Mouse (Mus musculus): Measurements from ENCODE around the gene Map1lc3b. TPM values are rescaled to one million over a fixed set of nuclear protein-coding genes. Genes with fewer than 3 reads are reported as not detected.

Map1lc3b gene
- polyA plus RNA-seq (2014; fragmentation: Nextera tagmentation; extraction: Ambion mirVana) = 389 and 391 TPM in 2 replicates

- Histone ChIP-seq H3K27ac (peak within 1 kb of the TSS; percentile 82), H3K27me3 (ENCODE audit: control insufficient read depth, insufficient read depth, low read length) (no peaks in the 10 kb centered on the region), H3K36me3 (replicated peaks; ENCODE audit: control insufficient read depth, insufficient read depth) (peaks cover 19% of the 10 kb centered on the region), H3K9me3 (ENCODE audit: control insufficient read depth, low read length) (no peaks in the 10 kb centered on the region), H3K4me3 (replicated peaks; ENCODE audit: low read length) (peak within 1 kb of the TSS; percentile 92), H3K9ac (peak within 1 kb of the TSS; percentile 91), H3K4me1 (replicated peaks; ENCODE audit: control insufficient read depth, insufficient read depth, low read length) (peaks cover 22% of the 10 kb centered on the region), H3K4me2 (replicated peaks) (peak within 1 kb of the TSS; percentile 89)
- peak; percentile 99 for DNase-seq (ENCODE audit: low spot score)
- under 1% methylated on average over 94 of the region's 94 CpGs for WGBS
- peak; percentile 89 for ATAC-seq (ENCODE audit: low FRiP score)
Observed at GRCm38 (mm10) chr8:121590203-121591177, at the start of gene Map1lc3b. TSS of gene Map1lc3b (plus strand) at chr8:121590361.

- WGBS = 84% methylated on average over 19 of the region's 19 CpGs
- Histone ChIP-seq H3K4me1 (replicated peaks; ENCODE audit: control insufficient read depth, insufficient read depth, low read length) (no peaks in the 10 kb centered on the region), H3K9me3 (ENCODE audit: control insufficient read depth, low read length) (no peaks in the 10 kb centered on the region), H3K9ac (no peak overlapping the region), H3K27ac (no peak overlapping the region), H3K27me3 (ENCODE audit: control insufficient read depth, insufficient read depth, low read length) (no peaks in the 10 kb centered on the region), H3K36me3 (replicated peaks; ENCODE audit: control insufficient read depth, insufficient read depth) (no peaks in the 10 kb centered on the region), H3K4me2 (replicated peaks) (no peak overlapping the region), H3K4me3 (replicated peaks; ENCODE audit: low read length) (no peak overlapping the region)
- ATAC-seq (ENCODE audit: low FRiP score) = no peak
- DNase-seq (ENCODE audit: low spot score) = no peak
Observed at GRCm38 (mm10) chr8:121541862-121542261, 48.3 kb upstream of the Map1lc3b start.

DNA sequence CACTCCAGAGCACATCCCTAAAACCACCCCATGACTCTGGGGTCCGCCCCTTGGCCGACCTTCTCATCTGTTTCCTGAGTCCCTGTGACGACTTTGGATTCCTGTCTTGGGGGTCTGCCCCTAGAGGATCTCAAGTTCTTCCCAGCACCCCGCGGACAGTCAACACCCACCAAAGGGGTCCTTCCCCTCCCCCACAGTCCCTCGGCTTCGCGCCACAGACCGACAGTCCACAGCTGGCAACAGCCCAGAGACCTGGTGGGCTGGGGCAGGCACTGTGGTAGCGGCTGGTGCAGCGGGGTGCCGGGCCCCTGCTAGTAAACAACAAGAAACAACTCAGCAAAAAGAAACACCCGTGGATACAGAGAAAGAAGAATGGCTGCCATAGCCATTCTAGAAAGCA lies 47.3 kb upstream of the Map1lc3b start:
- Histone ChIP-seq H3K9me3 (ENCODE audit: control insufficient read depth, low read length) (no peaks in the 10 kb centered on the region), H3K4me2 (replicated peaks) (no peak overlapping the region), H3K27ac (no peak overlapping the region), H3K36me3 (replicated peaks; ENCODE audit: control insufficient read depth, insufficient read depth) (no peaks in the 10 kb centered on the region), H3K4me1 (replicated peaks; ENCODE audit: control insufficient read depth, insufficient read depth, low read length) (no peaks in the 10 kb centered on the region), H3K4me3 (replicated peaks; ENCODE audit: low read length) (no peak overlapping the region), H3K9ac (no peak overlapping the region), H3K27me3 (ENCODE audit: control insufficient read depth, insufficient read depth, low read length) (no peaks in the 10 kb centered on the region)
- ATAC-seq (ENCODE audit: low FRiP score) (no peak), DNase-seq (ENCODE audit: low spot score) (no peak)
- WGBS = 55% methylated on average over 13 of the region's 13 CpGs

GRCm38 (mm10) chr8:121544276-121544785 lies 45.8 kb upstream of the Map1lc3b start, which contains the start of gene 1700018B08Rik:
TSS of gene 1700018B08Rik (minus strand) at chr8:121544320.
- H3K9ac ChIP-seq = no peak within 1 kb of the TSS
- 90% methylated on average over 12 of the region's 12 CpGs for WGBS

DNA sequence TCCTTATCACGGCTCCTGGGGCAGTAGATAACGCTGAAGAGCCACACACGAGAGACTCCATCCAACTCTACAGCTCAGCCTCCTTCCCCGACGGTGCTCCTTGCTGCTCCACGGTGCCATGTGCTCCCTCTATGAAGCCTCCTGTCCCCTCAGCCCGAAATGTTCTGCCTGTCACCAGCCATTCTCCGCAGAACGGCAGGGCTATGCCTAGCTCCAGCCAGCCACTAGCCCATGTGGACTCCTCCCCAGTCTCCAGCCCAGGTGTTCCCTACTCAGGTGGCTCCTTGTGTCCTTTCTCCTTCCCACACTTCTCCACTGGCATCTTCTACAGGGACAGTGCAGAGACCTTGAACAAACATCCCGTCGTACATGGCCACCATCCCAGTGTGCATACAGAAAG lies 45.2 kb upstream of the Map1lc3b start:
- no peak overlapping the region for H3K4me3 ChIP-seq (replicated peaks; ENCODE audit: low read length)
- WGBS = 81% methylated on average over 11 of the region's 11 CpGs
- H3K9ac ChIP-seq = no peak overlapping the region
- no peak overlapping the region for H3K27ac ChIP-seq
- no peaks in the 10 kb centered on the region for H3K27me3 ChIP-seq (ENCODE audit: control insufficient read depth, insufficient read depth, low read length)
- H3K4me2 ChIP-seq (replicated peaks) = no peak overlapping the region
- peaks cover 9% of the 10 kb centered on the region for H3K36me3 ChIP-seq (replicated peaks; ENCODE audit: control insufficient read depth, insufficient read depth)
- H3K4me1 ChIP-seq (replicated peaks; ENCODE audit: control insufficient read depth, insufficient read depth, low read length) = no peaks in the 10 kb centered on the region
- no peaks in the 10 kb centered on the region for H3K9me3 ChIP-seq (ENCODE audit: control insufficient read depth, low read length)
- DNase-seq (ENCODE audit: low spot score) (no peak), ATAC-seq (ENCODE audit: low FRiP score) (no peak)

More at GRCm38 (mm10) chr8:121544276-121544785, 45.8 kb upstream of the Map1lc3b start, which contains the start of gene 1700018B08Rik:
- Histone ChIP-seq H3K27me3 (ENCODE audit: control insufficient read depth, insufficient read depth, low read length) (no peaks in the 10 kb centered on the region), H3K36me3 (replicated peaks; ENCODE audit: control insufficient read depth, insufficient read depth) (peaks cover 3% of the 10 kb centered on the region), H3K4me2 (replicated peaks) (no peak within 1 kb of the TSS), H3K27ac (no peak within 1 kb of the TSS), H3K9me3 (ENCODE audit: control insufficient read depth, low read length) (no peaks in the 10 kb centered on the region), H3K4me3 (replicated peaks; ENCODE audit: low read length) (no peak within 1 kb of the TSS), H3K4me1 (replicated peaks; ENCODE audit: control insufficient read depth, insufficient read depth, low read length) (no peaks in the 10 kb centered on the region)
- ATAC-seq (ENCODE audit: low FRiP score) (no peak), DNase-seq (ENCODE audit: low spot score) (no peak)

DNA sequence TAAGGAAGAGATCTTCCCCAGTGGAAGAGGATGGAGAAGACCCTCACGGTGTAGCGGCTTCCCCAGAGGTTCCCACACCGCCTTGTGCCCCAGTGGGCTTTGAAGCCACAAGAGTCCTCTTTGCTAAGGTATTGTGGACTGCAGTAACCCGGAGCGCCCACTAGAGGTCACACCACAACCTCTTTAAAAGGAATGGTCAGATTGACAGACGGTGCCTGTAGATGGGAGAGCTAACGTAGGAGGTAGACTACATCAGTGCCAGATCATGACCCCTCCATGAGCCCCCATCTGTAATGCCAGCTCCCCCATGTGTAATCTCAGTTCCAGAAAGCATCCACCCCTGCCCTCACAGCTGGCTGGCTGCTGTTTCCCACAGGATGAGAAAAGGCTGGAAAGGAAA lies 43.0 kb upstream of the Map1lc3b start:
- Histone ChIP-seq H3K4me3 (replicated peaks; ENCODE audit: low read length) (no peak overlapping the region), H3K36me3 (replicated peaks; ENCODE audit: control insufficient read depth, insufficient read depth) (peaks cover 30% of the 10 kb centered on the region), H3K4me2 (replicated peaks) (no peak overlapping the region), H3K27ac (no peak overlapping the region), H3K27me3 (ENCODE audit: control insufficient read depth, insufficient read depth, low read length) (no peaks in the 10 kb centered on the region), H3K9ac (no peak overlapping the region), H3K9me3 (ENCODE audit: control insufficient read depth, low read length) (no peaks in the 10 kb centered on the region), H3K4me1 (replicated peaks; ENCODE audit: control insufficient read depth, insufficient read depth, low read length) (no peaks in the 10 kb centered on the region)
- 6% methylated on average over 7 of the region's 7 CpGs for WGBS
- DNase-seq (ENCODE audit: low spot score) (peak; percentile 90), ATAC-seq (ENCODE audit: low FRiP score) (0 out of 2 replicates have a peak, but pooled peaks have one; percentile 22)

DNA sequence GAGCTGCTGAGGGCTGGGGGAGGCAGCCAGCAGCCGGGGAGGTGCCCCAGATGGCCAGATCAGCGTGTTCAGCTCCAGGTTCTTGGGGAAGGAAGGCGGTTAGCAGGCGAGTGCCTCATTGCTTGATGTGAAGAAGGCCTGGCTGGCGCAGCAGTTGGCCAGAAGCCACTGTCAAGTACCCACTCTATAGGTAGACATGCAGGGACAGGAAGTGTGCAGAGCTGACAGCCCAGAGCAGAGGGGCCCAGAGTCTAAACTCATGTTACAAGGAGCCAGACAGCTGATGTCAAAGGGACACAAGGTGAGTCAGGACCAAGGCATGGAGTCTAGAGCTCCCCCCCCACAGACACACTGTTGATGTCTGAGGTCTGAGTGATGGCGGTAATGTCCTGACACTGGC lies 40.1 kb upstream of the Map1lc3b start:
- ATAC-seq (ENCODE audit: low FRiP score) = no peak
- no peak overlapping the region for H3K4me3 ChIP-seq (replicated peaks; ENCODE audit: low read length)
- DNase-seq (ENCODE audit: low spot score) = no peak
- 93% methylated on average over 6 of the region's 6 CpGs for WGBS
- H3K9me3 ChIP-seq (ENCODE audit: control insufficient read depth, low read length) = no peaks in the 10 kb centered on the region
- H3K4me1 ChIP-seq (replicated peaks; ENCODE audit: control insufficient read depth, insufficient read depth, low read length) = no peaks in the 10 kb centered on the region
- H3K9ac ChIP-seq = no peak overlapping the region
- H3K4me2 ChIP-seq (replicated peaks) = no peak overlapping the region
- peaks cover 60% of the 10 kb centered on the region for H3K36me3 ChIP-seq (replicated peaks; ENCODE audit: control insufficient read depth, insufficient read depth)
- no peak overlapping the region for H3K27ac ChIP-seq
- no peaks in the 10 kb centered on the region for H3K27me3 ChIP-seq (ENCODE audit: control insufficient read depth, insufficient read depth, low read length)

DNA sequence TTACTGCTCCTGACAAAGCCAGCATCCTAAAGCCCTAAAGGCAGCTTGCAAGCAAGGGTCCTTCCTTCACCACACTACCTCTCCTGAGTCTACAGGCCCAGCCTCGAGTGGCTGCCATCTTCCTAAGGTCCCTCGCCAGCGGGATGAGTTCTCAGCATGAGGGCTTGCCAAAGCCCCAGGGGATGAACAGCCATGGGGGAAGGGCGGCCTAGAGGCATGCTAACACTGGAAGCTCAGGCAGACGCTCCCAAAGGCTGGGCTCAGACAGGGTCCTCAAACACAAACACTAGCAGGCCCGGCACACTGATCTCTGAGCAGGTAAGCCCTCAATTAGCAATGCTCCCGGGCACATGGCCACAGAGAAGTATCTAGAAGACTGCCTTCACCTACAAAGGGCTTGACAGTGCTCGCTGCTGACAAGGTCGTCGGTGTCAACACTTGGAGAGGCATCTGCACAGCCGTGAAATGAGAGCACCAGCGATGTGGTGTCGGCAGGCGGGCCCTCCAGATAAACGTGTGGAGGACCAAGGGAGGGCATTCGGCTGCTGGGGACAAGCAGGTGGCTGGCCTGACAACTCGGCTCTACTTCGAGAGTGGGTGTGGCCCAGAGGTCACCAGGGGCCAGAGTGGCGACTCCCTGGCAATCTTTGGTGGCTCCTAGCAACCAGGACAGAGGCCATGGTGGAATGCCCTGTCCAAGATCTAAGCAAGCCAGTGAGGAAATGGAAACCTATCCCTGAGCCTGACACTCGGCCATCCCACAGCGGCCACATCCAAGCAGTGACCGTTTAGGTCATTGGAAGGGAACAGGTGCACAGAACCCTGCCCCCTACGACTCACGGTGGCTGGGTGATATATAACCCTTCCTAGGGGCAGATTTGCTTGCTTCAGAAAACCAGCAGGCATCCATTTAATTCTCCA lies 38.8 kb upstream of the Map1lc3b start:
- no peaks in the 10 kb centered on the region for H3K27me3 ChIP-seq (ENCODE audit: control insufficient read depth, insufficient read depth, low read length)
- no peak overlapping the region for H3K27ac ChIP-seq
- no peaks in the 10 kb centered on the region for H3K9me3 ChIP-seq (ENCODE audit: control insufficient read depth, low read length)
- no peak overlapping the region for H3K9ac ChIP-seq
- 61% methylated on average over 24 of the region's 24 CpGs for WGBS
- ATAC-seq (ENCODE audit: low FRiP score) (no peak), DNase-seq (ENCODE audit: low spot score) (no peak)
- no peak overlapping the region for H3K4me2 ChIP-seq (replicated peaks)
- H3K4me1 ChIP-seq (replicated peaks; ENCODE audit: control insufficient read depth, insufficient read depth, low read length) = no peaks in the 10 kb centered on the region
- H3K4me3 ChIP-seq (replicated peaks; ENCODE audit: low read length) = no peak overlapping the region
- H3K36me3 ChIP-seq (replicated peaks; ENCODE audit: control insufficient read depth, insufficient read depth) = peaks cover 64% of the 10 kb centered on the region

GRCm38 (mm10) chr8:121552506-121552905 lies 37.7 kb upstream of the Map1lc3b start:
- WGBS = 92% methylated on average over 9 of the region's 9 CpGs
- Histone ChIP-seq H3K27ac (no peak overlapping the region), H3K27me3 (ENCODE audit: control insufficient read depth, insufficient read depth, low read length) (no peaks in the 10 kb centered on the region), H3K9me3 (ENCODE audit: control insufficient read depth, low read length) (no peaks in the 10 kb centered on the region), H3K36me3 (replicated peaks; ENCODE audit: control insufficient read depth, insufficient read depth) (peaks cover 64% of the 10 kb centered on the region), H3K4me2 (replicated peaks) (no peak overlapping the region), H3K4me1 (replicated peaks; ENCODE audit: control insufficient read depth, insufficient read depth, low read length) (no peaks in the 10 kb centered on the region), H3K4me3 (replicated peaks; ENCODE audit: low read length) (no peak overlapping the region), H3K9ac (no peak overlapping the region)
- ATAC-seq (ENCODE audit: low FRiP score) (no peak), DNase-seq (ENCODE audit: low spot score) (no peak)

All from hindbrain, embryonic 14.5 days (tissue).